Comparison of ENCODE assay signal across 30 mouse cellular contexts in genomic region chr9:64074831-64075230, GRCm38 (mm10). TPM values are rescaled to one million over a fixed set of nuclear protein-coding genes. Genes with fewer than 3 reads are reported as not detected.
DNase-seq lines count a peak whose midpoint lies in the region; ATAC-seq and TF ChIP-seq lines count a peak whose summit lies in the region.
"Had no signal": no experiment of that assay in that cellular context is flagged by ENCODE, and none has a peak within 500 bp of the region (broad histone marks: within the 10 kb centered on the region; RNA-seq: fewer than 3 reads in every experiment).

No protein-coding gene starts in this region.

- no peaks in the 10 kb centered on the region for H3K9me3 ChIP-seq in heart, embryonic 11.5 days (replicated peaks; ENCODE audit: control insufficient read depth, low read length)
- H3K9me3 ChIP-seq in midbrain, embryonic 11.5 days (ENCODE audit: control insufficient read depth, low read length) = no peaks in the 10 kb centered on the region
- H3K9me3 ChIP-seq in midbrain, postnatal 0 days (ENCODE audit: low read length) = no peaks in the 10 kb centered on the region
- H3K9me3 ChIP-seq: embryonic facial prominence, embryonic 13.5 days; forebrain, embryonic 15.5 days; G1E; midbrain, embryonic 10.5 days had no signal

- no peaks in the 10 kb centered on the region for H3K27me3 ChIP-seq in heart, embryonic 11.5 days (ENCODE audit: control insufficient read depth, insufficient read depth, low read length)
- H3K27me3 ChIP-seq in midbrain, embryonic 11.5 days (ENCODE audit: control insufficient read depth, insufficient read depth, low read length) = no peaks in the 10 kb centered on the region
- no peaks in the 10 kb centered on the region for H3K27me3 ChIP-seq in midbrain, postnatal 0 days (ENCODE audit: insufficient read depth, low read length)
- H3K27me3 ChIP-seq: CH12.LX; embryonic facial prominence, embryonic 13.5 days; forebrain, embryonic 15.5 days; Patski had no signal

- WGBS in heart, embryonic 11.5 days (ENCODE audit: insufficient replicate concordance) = 58% methylated on average over 8 of the region's 8 CpGs
- 77% methylated on average over 8 of the region's 8 CpGs for WGBS in midbrain, embryonic 11.5 days
- 84% methylated on average over 8 of the region's 8 CpGs for WGBS in midbrain, postnatal 0 days

- no peak overlapping the region for H3K4me2 ChIP-seq in heart, embryonic 11.5 days
- no peak overlapping the region for H3K4me2 ChIP-seq in midbrain, embryonic 11.5 days
- no peak overlapping the region for H3K4me2 ChIP-seq in midbrain, postnatal 0 days (ENCODE audit: low read depth, low read length, poor library complexity, severe bottlenecking)
- H3K4me2 ChIP-seq: embryonic facial prominence, embryonic 13.5 days; forebrain, embryonic 15.5 days had no signal

- DNase-seq in heart, adult 11 months = no peak
- peak; percentile 62 for DNase-seq in midbrain, embryonic 11.5 days (ENCODE audit: low spot score, missing footprints)
- DNase-seq in midbrain, postnatal 0 days (ENCODE audit: low spot score) = no peak
- peak; percentile 66 for DNase-seq in forelimb bud, embryonic 11.5 days (ENCODE audit: low read depth, low spot score)
- no peak for DNase-seq in cerebellum, postnatal 14 days
- DNase-seq in kidney, adult 9 months = no peak
- no peak for DNase-seq in cerebellum, adult 9-10 months
- DNase-seq: B cell, adult 2 months; cerebellum, adult 11-12 months; cerebellum, postnatal 25 days; gastrocnemius, postnatal 14 days; heart, adult 18-20 months; kidney, postnatal 25 days; thymus, adult 18-20 months; thymus, postnatal 36 days had no signal

- no peak for ATAC-seq in heart, embryonic 11.5 days (replicated peaks; ENCODE audit: insufficient number of reproducible peaks, low FRiP score, low TSS enrichment)
- no peak for ATAC-seq in midbrain, embryonic 11.5 days (ENCODE audit: low FRiP score)
- no peak for ATAC-seq in midbrain, postnatal 0 days (ENCODE audit: low FRiP score)
- ATAC-seq: forebrain, embryonic 15.5 days; hindbrain, postnatal 0 days; intestine, embryonic 16.5 days; Patski had no signal

- no peak overlapping the region for H3K9ac ChIP-seq in heart, embryonic 11.5 days (ENCODE audit: low read depth, low read length)
- no peak overlapping the region for H3K9ac ChIP-seq in midbrain, embryonic 11.5 days (ENCODE audit: low read length)
- no peak overlapping the region for H3K9ac ChIP-seq in midbrain, postnatal 0 days (replicated peaks; ENCODE audit: low read length, poor library complexity, severe bottlenecking)
- H3K9ac ChIP-seq: embryonic facial prominence, embryonic 13.5 days; forebrain, embryonic 15.5 days had no signal

- peaks cover 35% of the 10 kb centered on the region for H3K4me1 ChIP-seq in heart, embryonic 11.5 days (ENCODE audit: control insufficient read depth, insufficient read depth, low read length)
- H3K4me1 ChIP-seq in midbrain, embryonic 11.5 days (ENCODE audit: control insufficient read depth, insufficient read depth, low read length) = no peaks in the 10 kb centered on the region
- H3K4me1 ChIP-seq in midbrain, postnatal 0 days (ENCODE audit: insufficient read depth, low read length) = no peaks in the 10 kb centered on the region
- H3K4me1 ChIP-seq: forebrain, embryonic 15.5 days had no signal

- H3K27ac ChIP-seq in heart, embryonic 11.5 days (ENCODE audit: low read depth, low read length) = peak overlapping the region; percentile 3
- no peak overlapping the region for H3K27ac ChIP-seq in midbrain, embryonic 11.5 days (ENCODE audit: low read depth, low read length)
- no peak overlapping the region for H3K27ac ChIP-seq in midbrain, postnatal 0 days (ENCODE audit: low read depth, low read length)
- H3K27ac ChIP-seq: forebrain, embryonic 15.5 days; hindbrain, postnatal 0 days; layer of hippocampus, adult 2 months; midbrain, embryonic 10.5 days had no signal

- no peak for TF ChIP-seq CTCF in midbrain, postnatal 0 days (IDR thresholded peaks at IDR 0.05)

- H3K4me3 ChIP-seq in heart, embryonic 11.5 days (ENCODE audit: low read depth, low read length) = no peak overlapping the region
- no peak overlapping the region for H3K4me3 ChIP-seq in midbrain, embryonic 11.5 days (ENCODE audit: low read depth, low read length)
- H3K4me3 ChIP-seq in midbrain, postnatal 0 days (ENCODE audit: low read depth, low read length) = no peak overlapping the region
- H3K4me3 ChIP-seq: embryonic facial prominence, embryonic 13.5 days; forebrain, embryonic 15.5 days; layer of hippocampus, adult 2 months; midbrain, embryonic 10.5 days had no signal

- no peaks in the 10 kb centered on the region for H3K36me3 ChIP-seq in heart, embryonic 11.5 days (ENCODE audit: control insufficient read depth, insufficient read depth, low read length)
- no peaks in the 10 kb centered on the region for H3K36me3 ChIP-seq in midbrain, embryonic 11.5 days (ENCODE audit: control insufficient read depth, insufficient read depth, low read length)
- no peaks in the 10 kb centered on the region for H3K36me3 ChIP-seq in midbrain, postnatal 0 days (ENCODE audit: insufficient read depth, low read length)
- H3K36me3 ChIP-seq: embryonic facial prominence, embryonic 13.5 days; forebrain, embryonic 15.5 days; G1E; midbrain, embryonic 10.5 days had no signal

RNA-seq across cellular contexts. Expression of gene Lctl, which starts 42.1 kb away (rescaled TPM):
- polyA plus RNA-seq in heart, embryonic 11.5 days (2014; fragmentation: Nextera tagmentation; extraction: Ambion mirVana) = not detected in 2 replicates
- polyA plus RNA-seq in midbrain, embryonic 11.5 days (2014; fragmentation: Nextera tagmentation; extraction: Ambion mirVana) = not detected in 2 replicates
- not detected in 2 replicates for total RNA-seq in midbrain, postnatal 0 days (2014; rRNA removed)
- polyA plus RNA-seq in midbrain, postnatal 0 days (2015; fragmentation: Nextera tagmentation; extraction: Ambion mirVana) = not detected in 2 replicates
- total RNA-seq: G1E; heart, adult 18-20 months; hematopoietic stem cell, adult 5-6 weeks; hindbrain, postnatal 0 days; layer of hippocampus, adult 2 months; layer of hippocampus, postnatal 25 days; neutrophil, adult 5-6 weeks had no signal
- polyA plus RNA-seq: embryonic facial prominence, embryonic 13.5 days; forebrain, embryonic 15.5 days; G1E; heart, embryonic 16.5 days; hindbrain, postnatal 0 days; lung, embryonic 16.5 days; midbrain, embryonic 10.5 days had no signal

RNA-seq across cellular contexts. Expression of gene Smad6, which starts 53.0 kb away (rescaled TPM):
- polyA plus RNA-seq in heart, embryonic 11.5 days (2014; fragmentation: Nextera tagmentation; extraction: Ambion mirVana) = 30.5 and 31.6 TPM in 2 replicates
- polyA plus RNA-seq in midbrain, embryonic 11.5 days (2014; fragmentation: Nextera tagmentation; extraction: Ambion mirVana) = 3.9 and 4.0 TPM in 2 replicates
- total RNA-seq in midbrain, postnatal 0 days (2014; rRNA removed) = 10.4 and 12.7 TPM in 2 replicates
- polyA plus RNA-seq in midbrain, postnatal 0 days (2015; fragmentation: Nextera tagmentation; extraction: Ambion mirVana) = 0.97 and 1.2 TPM in 2 replicates
- total RNA-seq: CH12.LX; neutrophil, adult 5-6 weeks had no signal

Comparison
In these comparisons a context has a peak if more than half of its experiments do, and no peak if none do; other contexts are left out.
1. DNase-seq: peak in midbrain, embryonic 11.5 days (single experiment) and forelimb bud, embryonic 11.5 days (single experiment); none in heart, adult 11 months (single experiment), midbrain, postnatal 0 days (single experiment), cerebellum, postnatal 14 days (0 of 2), kidney, adult 9 months (single experiment) and cerebellum, adult 9-10 months (single experiment).